Mouse (Mus musculus): Measurements from ENCODE around the gene Pde3a. TPM values are rescaled to one million over a fixed set of nuclear protein-coding genes. Genes with fewer than 3 reads are reported as not detected.

The Pde3a gene
- polyA plus RNA-seq, 1 experiment, result not detected

DNA sequence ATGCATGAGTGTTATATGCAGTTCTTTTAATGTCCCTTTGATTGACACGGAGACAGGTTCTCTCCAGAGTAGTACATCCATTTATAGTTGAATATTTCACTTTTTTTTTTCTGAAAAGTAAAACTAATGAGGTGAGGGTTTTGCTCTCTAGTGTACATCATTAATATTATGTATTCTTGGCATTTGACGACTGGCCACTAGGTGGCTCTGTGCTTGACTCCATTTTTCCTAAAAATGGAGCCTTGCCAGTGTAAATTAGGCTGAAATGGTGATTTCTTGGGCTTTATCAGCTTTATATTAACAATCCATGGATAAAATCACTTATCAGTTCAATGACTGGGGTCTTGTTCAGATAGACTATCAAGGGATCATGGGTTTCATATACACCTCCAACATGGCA, 82.4 kb downstream of the Pde3a start:
- Histone ChIP-seq H3K36me3 (ENCODE audit: control insufficient read depth, insufficient read depth) (no peaks in the 10 kb centered on the region), H3K4me3 (ENCODE audit: insufficient read depth, poor library complexity, severe bottlenecking) (no peak overlapping the region), H3K27me3 (ENCODE audit: control insufficient read depth, insufficient read depth, insufficient read length) (no peaks in the 10 kb centered on the region), H3K79me3 (ENCODE audit: low read depth) (no peaks in the 10 kb centered on the region), H3K79me2 (ENCODE audit: control insufficient read depth, insufficient read depth) (no peaks in the 10 kb centered on the region), H3ac (ENCODE audit: control insufficient read depth, insufficient read length, low read depth) (no peak overlapping the region)
- TF ChIP-seq MYOD1 (IDR thresholded peaks at IDR 0.05; ENCODE audit: control insufficient read depth, insufficient read length, low read depth) (no peak), MAX (IDR thresholded peaks at IDR 0.05) (no peak), USF1 (IDR thresholded peaks at IDR 0.05; ENCODE audit: low read depth) (no peak)

DNA sequence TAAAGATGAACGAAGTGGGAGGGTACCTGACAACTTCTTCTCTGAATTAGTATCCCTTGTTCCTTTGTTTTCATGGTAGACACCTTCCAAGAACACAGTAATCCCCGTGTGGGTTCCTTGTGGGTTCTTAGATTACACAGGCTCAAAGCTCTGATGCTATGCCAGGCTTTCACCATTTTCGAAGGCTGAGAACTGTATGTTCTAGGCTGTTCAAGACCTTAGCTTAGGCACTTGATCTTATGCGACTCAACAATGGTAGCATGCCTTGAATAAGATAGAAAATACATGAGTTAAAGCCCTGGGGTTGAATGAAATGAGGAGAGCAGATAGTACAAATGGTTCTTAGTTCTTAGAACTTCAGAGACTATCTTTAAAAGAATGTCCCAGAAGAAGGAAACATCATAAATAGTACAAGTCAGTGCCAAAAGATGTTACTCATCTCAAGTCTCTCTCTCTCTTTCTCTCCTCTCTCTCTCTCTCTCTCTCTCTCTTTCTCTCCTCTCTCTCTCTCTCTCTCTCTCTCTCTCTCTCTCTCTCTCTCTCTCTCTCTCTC, 83.6 kb downstream of the Pde3a start:
- no peak overlapping the region for H3ac ChIP-seq (ENCODE audit: control insufficient read depth, insufficient read length, low read depth)
- H3K79me3 ChIP-seq (ENCODE audit: low read depth), result no peaks in the 10 kb centered on the region
- H3K4me3 ChIP-seq (ENCODE audit: insufficient read depth, poor library complexity, severe bottlenecking), result no peak overlapping the region
- H3K79me2 ChIP-seq (ENCODE audit: control insufficient read depth, insufficient read depth), result no peaks in the 10 kb centered on the region
- H3K27me3 ChIP-seq (ENCODE audit: control insufficient read depth, insufficient read depth, insufficient read length), result no peaks in the 10 kb centered on the region
- no peak for TF ChIP-seq MYOD1 (IDR thresholded peaks at IDR 0.05; ENCODE audit: control insufficient read depth, insufficient read length, low read depth)
- no peak for TF ChIP-seq USF1 (IDR thresholded peaks at IDR 0.05; ENCODE audit: low read depth)
- no peak for TF ChIP-seq CEBPB (IDR thresholded peaks at IDR 0.05; ENCODE audit: low read depth)
- TF ChIP-seq FOSL1 (IDR thresholded peaks at IDR 0.05; ENCODE audit: insufficient read depth, low read length, poor library complexity, severe bottlenecking), result no peak
- TF ChIP-seq MAX (IDR thresholded peaks at IDR 0.05), result no peak
- no peak for TF ChIP-seq MYOG (IDR thresholded peaks at IDR 0.05; ENCODE audit: control insufficient read depth, extremely low read depth, insufficient read length)
- TF ChIP-seq CTCF (IDR thresholded peaks at IDR 0.05; ENCODE audit: control insufficient read depth, insufficient read depth, insufficient read length), result no peak
- H3K36me3 ChIP-seq (ENCODE audit: control insufficient read depth, insufficient read depth), result no peaks in the 10 kb centered on the region

DNA sequence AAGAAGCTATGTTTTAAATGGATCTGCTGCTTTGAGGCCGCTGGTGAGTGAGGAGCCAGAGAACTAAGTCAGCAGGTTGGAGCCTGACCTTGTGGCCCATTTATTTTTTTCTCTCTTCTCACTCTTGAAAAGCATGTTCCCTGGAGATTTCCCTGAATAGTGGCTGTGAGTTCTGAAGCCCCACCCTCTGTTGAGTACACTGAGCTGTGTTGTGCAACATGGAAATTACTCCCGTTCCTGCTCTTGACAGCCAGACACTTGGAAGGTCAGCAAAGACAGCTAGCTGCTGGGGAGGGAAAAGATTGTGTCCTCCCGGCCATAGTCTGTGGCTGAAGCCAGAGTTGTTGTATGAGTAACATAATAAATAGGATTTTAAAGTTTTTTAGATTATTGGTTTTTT, 84.2 kb downstream of the Pde3a start:
- Histone ChIP-seq H3K27me3 (ENCODE audit: control insufficient read depth, insufficient read depth, insufficient read length) (no peaks in the 10 kb centered on the region), H3K79me3 (ENCODE audit: low read depth) (no peaks in the 10 kb centered on the region)

DNA sequence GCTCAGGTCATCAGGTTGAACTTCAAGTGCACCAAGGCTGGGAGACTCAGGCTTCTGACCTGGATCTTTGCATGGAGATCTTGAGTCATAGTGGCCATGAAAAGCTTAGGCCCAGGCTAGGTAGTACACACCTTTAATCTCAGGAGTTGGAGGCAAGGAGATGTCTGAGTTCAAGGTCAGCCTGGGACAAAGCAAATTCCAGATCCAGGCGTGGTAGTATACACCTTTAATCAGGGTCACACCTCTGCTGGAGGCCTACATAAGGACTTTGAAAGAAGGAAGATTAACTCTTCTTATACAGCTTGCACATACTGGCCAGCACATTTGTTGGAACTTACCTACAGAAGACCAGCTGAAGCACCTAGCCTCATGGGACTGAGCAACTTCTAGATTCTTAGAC, 86.8 kb downstream of the Pde3a start:
- no peaks in the 10 kb centered on the region for H3K79me3 ChIP-seq (ENCODE audit: low read depth)
- no peaks in the 10 kb centered on the region for H3K27me3 ChIP-seq (ENCODE audit: control insufficient read depth, insufficient read depth, insufficient read length)
- no peak overlapping the region for H3K4me3 ChIP-seq (ENCODE audit: insufficient read depth, poor library complexity, severe bottlenecking)
- no peak overlapping the region for H3ac ChIP-seq (ENCODE audit: control insufficient read depth, insufficient read length, low read depth)
- H3K79me2 ChIP-seq (ENCODE audit: control insufficient read depth, insufficient read depth), result no peaks in the 10 kb centered on the region
- TF ChIP-seq CTCF (IDR thresholded peaks at IDR 0.05; ENCODE audit: control insufficient read depth, insufficient read depth, insufficient read length), result no peak
- TF ChIP-seq MAX (IDR thresholded peaks at IDR 0.05), result no peak
- TF ChIP-seq MYOD1 (IDR thresholded peaks at IDR 0.05; ENCODE audit: control insufficient read depth, insufficient read length, low read depth), result no peak
- no peak for TF ChIP-seq FOSL1 (IDR thresholded peaks at IDR 0.05; ENCODE audit: insufficient read depth, low read length, poor library complexity, severe bottlenecking)
- no peaks in the 10 kb centered on the region for H3K36me3 ChIP-seq (ENCODE audit: control insufficient read depth, insufficient read depth)

More for the DNA sequence above, 84.2 kb downstream of the Pde3a start:
- Histone ChIP-seq H3K79me2 (ENCODE audit: control insufficient read depth, insufficient read depth) (no peaks in the 10 kb centered on the region), H3K36me3 (ENCODE audit: control insufficient read depth, insufficient read depth) (no peaks in the 10 kb centered on the region), H3ac (ENCODE audit: control insufficient read depth, insufficient read length, low read depth) (no peak overlapping the region), H3K4me3 (ENCODE audit: insufficient read depth, poor library complexity, severe bottlenecking) (no peak overlapping the region)
- no peak for TF ChIP-seq MAX (IDR thresholded peaks at IDR 0.05)
- no peak for TF ChIP-seq CEBPB (IDR thresholded peaks at IDR 0.05; ENCODE audit: low read depth)
- no peak for TF ChIP-seq USF1 (IDR thresholded peaks at IDR 0.05; ENCODE audit: low read depth)
- TF ChIP-seq MYOG (IDR thresholded peaks at IDR 0.05; ENCODE audit: control insufficient read depth, extremely low read depth, insufficient read length), result no peak
- TF ChIP-seq MYOD1 (IDR thresholded peaks at IDR 0.05; ENCODE audit: control insufficient read depth, insufficient read length, low read depth), result no peak
- no peak for TF ChIP-seq FOSL1 (IDR thresholded peaks at IDR 0.05; ENCODE audit: insufficient read depth, low read length, poor library complexity, severe bottlenecking)
- no peak for TF ChIP-seq CTCF (IDR thresholded peaks at IDR 0.05; ENCODE audit: control insufficient read depth, insufficient read depth, insufficient read length)

DNA sequence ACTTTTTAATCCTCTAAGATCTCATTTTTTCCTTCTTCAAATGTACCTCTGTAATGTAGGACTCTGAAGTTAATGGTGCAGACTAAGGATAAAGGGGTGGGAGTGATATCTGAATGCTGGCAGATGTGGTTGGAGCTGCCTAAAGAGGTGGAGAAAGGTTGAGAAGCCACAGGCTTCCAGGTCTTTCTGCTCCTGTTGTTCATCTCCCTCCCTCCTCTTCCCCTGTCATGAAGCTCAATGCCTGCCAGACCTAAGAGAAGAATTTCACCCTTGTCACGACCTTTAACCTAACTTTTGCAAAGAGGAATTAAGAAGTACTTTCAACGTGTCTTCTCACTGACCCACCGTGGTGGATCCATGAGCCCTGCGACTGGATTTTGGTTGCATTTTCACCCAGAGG, 87.4 kb downstream of the Pde3a start:
- no peaks in the 10 kb centered on the region for H3K27me3 ChIP-seq (ENCODE audit: control insufficient read depth, insufficient read depth, insufficient read length)
- no peaks in the 10 kb centered on the region for H3K79me2 ChIP-seq (ENCODE audit: control insufficient read depth, insufficient read depth)
- no peaks in the 10 kb centered on the region for H3K79me3 ChIP-seq (ENCODE audit: low read depth)
- no peaks in the 10 kb centered on the region for H3K36me3 ChIP-seq (ENCODE audit: control insufficient read depth, insufficient read depth)
- no peak overlapping the region for H3K4me3 ChIP-seq (ENCODE audit: insufficient read depth, poor library complexity, severe bottlenecking)
- no peak overlapping the region for H3ac ChIP-seq (ENCODE audit: control insufficient read depth, insufficient read length, low read depth)
- TF ChIP-seq MYOG (IDR thresholded peaks at IDR 0.05; ENCODE audit: control insufficient read depth, extremely low read depth, insufficient read length) (no peak), USF1 (IDR thresholded peaks at IDR 0.05; ENCODE audit: low read depth) (no peak), FOSL1 (IDR thresholded peaks at IDR 0.05; ENCODE audit: insufficient read depth, low read length, poor library complexity, severe bottlenecking) (no peak), CTCF (IDR thresholded peaks at IDR 0.05; ENCODE audit: control insufficient read depth, insufficient read depth, insufficient read length) (no peak), MAX (IDR thresholded peaks at IDR 0.05) (no peak), CEBPB (IDR thresholded peaks at IDR 0.05; ENCODE audit: low read depth) (no peak), MYOD1 (IDR thresholded peaks at IDR 0.05; ENCODE audit: control insufficient read depth, insufficient read length, low read depth) (no peak)

DNA sequence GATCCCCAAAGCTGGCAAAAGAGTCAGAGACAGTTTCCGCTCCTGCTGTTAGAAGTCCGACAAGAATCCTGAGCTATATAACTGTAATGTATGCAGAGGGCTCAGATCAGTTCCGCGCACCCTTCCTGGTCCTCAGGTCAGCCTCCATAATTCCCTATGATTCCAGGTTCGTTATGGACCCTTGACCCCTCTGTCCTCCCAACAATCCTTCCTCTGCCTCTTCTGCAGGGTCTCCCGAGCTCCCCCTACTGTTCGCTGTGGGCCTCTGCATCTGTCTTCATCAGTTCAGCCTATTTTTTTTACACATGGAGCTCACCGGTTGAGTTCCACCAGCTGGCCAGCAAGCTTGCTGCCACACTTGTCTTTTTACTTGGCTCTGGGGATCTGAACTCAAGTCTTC, 88.6 kb downstream of the Pde3a start:
- Histone ChIP-seq H3ac (ENCODE audit: control insufficient read depth, insufficient read length, low read depth) (no peak overlapping the region), H3K4me3 (ENCODE audit: insufficient read depth, poor library complexity, severe bottlenecking) (no peak overlapping the region), H3K79me2 (ENCODE audit: control insufficient read depth, insufficient read depth) (no peaks in the 10 kb centered on the region), H3K27me3 (ENCODE audit: control insufficient read depth, insufficient read depth, insufficient read length) (no peaks in the 10 kb centered on the region), H3K79me3 (ENCODE audit: low read depth) (no peaks in the 10 kb centered on the region), H3K36me3 (ENCODE audit: control insufficient read depth, insufficient read depth) (no peaks in the 10 kb centered on the region)
- no peak for TF ChIP-seq USF1 (IDR thresholded peaks at IDR 0.05; ENCODE audit: low read depth)
